8 mouse cellular contexts compared by ENCODE assay signal in the genomic region with DNA sequence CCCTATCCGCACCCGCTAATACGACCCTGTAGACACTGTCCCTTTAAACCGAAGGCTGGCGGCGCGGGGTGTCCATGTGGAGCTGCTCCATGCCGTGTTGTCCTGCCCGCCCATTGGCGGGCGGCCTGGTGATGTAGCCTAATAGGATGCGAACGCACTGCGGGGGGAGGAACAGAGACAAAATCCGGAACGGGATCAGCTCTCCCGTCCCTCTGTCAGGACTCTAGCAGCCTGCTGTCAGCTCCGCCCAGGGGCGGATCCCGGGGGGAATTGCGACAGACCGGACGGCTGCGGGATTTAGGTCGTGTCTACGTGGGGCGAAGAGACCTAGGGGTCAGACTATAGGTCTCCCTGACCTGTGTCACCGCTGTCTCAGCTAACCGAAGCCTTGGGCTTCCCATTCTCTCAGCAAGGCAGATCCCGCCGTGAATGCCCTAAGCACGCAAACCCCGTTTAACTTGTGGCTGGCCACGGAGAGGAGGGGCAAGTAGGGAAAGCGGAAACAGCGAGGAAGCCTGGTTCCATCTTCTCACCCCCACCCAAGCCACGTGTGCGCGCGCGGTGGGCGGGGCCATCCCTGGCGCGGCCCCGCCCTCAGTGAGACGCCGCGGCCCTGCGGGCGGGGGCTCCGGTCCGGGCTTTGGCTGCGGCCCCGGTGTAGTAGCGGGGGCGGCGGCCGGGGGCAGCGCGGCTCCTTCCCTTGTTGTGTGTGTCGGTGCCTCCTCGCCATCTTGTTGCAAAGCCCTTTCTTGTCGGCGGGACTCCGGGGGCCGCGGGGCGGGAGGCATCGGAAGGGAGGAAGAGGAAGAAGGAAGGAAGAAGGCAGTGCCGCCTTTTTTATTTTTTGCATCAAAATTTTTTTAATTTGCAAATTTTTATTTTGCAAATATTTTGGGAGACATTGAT. TPM values are rescaled to one million over a fixed set of nuclear protein-coding genes. Genes with fewer than 3 reads are reported as not detected.
DNase-seq lines count a peak whose midpoint lies in the region; ATAC-seq lines count a peak whose summit lies in the region.

A gene (plus strand): TSS at position 665 of the 906 bp plus-strand sequence.

- WGBS in hindbrain, embryonic 14.5 days, result under 1% methylated on average over 69 of the region's 70 CpGs

- peak within 1 kb of the TSS; percentile 95 for H3K27ac ChIP-seq in hindbrain, embryonic 14.5 days

- ATAC-seq in hindbrain, embryonic 14.5 days (ENCODE audit: low FRiP score), result peak; percentile 90

- no peaks in the 10 kb centered on the region for H3K36me3 ChIP-seq in hindbrain, embryonic 14.5 days (replicated peaks; ENCODE audit: control insufficient read depth, insufficient read depth)

- peak within 1 kb of the TSS; percentile 92 for H3K9ac ChIP-seq in hindbrain, embryonic 14.5 days

- DNase-seq in R1 (ENCODE audit: low read depth, low spot score), result peak; percentile 99
- peak; percentile 99 to 100 for DNase-seq in cerebellum, postnatal 25 days
- DNase-seq in frontal cortex, postnatal 25 days (ENCODE audit: low spot score in 2 of 2), result peak; percentile 97 to 98
- peak; percentile 96 for DNase-seq in hindbrain, embryonic 14.5 days (ENCODE audit: low spot score)
- DNase-seq in layer of hippocampus, postnatal 36 days, result peak; percentile 99
- peak; percentile 100 for DNase-seq in lung, postnatal 36 days
- DNase-seq in retina, postnatal 1 day, result peak; percentile 100
- DNase-seq in urinary bladder, adult 18-20 months (ENCODE audit: low spot score in 2 of 2), result peak; percentile 98 to 99

- no peaks in the 10 kb centered on the region for H3K27me3 ChIP-seq in hindbrain, embryonic 14.5 days (ENCODE audit: control insufficient read depth, insufficient read depth, low read length)

- no peaks in the 10 kb centered on the region for H3K9me3 ChIP-seq in hindbrain, embryonic 14.5 days (ENCODE audit: control insufficient read depth, low read length)

- H3K4me3 ChIP-seq in hindbrain, embryonic 14.5 days (replicated peaks; ENCODE audit: low read length), result peak within 1 kb of the TSS; percentile 81

- H3K4me1 ChIP-seq in hindbrain, embryonic 14.5 days (replicated peaks; ENCODE audit: control insufficient read depth, insufficient read depth, low read length), result peaks cover 27% of the 10 kb centered on the region

- peak within 1 kb of the TSS; percentile 90 for H3K4me2 ChIP-seq in hindbrain, embryonic 14.5 days (replicated peaks)

RNA-seq across cellular contexts. Expression of the gene that starts here (rescaled TPM):
- polyA plus RNA-seq in hindbrain, embryonic 14.5 days (2014; fragmentation: Nextera tagmentation; extraction: Ambion mirVana), result 8.3 and 8.8 TPM in 2 replicates
- total RNA-seq in layer of hippocampus, postnatal 36 days (2021), result 10 to 100 TPM; 28.3 to 30.5 TPM

Comparison
In these comparisons a context has a peak if more than half of its experiments do, and no peak if none do; other contexts are left out.
1. Peak in every context shown above with its lines: DNase-seq, ATAC-seq, H3K4me3 ChIP-seq and H3K27ac ChIP-seq.